Mouse (Mus musculus): ENCODE measurements around the gene Prr13. TPM values are rescaled to one million over a fixed set of nuclear protein-coding genes. Genes with fewer than 3 reads are reported as not detected.

Prr13 gene
- total RNA-seq, 1 experiment: 26.3 TPM

DNA sequence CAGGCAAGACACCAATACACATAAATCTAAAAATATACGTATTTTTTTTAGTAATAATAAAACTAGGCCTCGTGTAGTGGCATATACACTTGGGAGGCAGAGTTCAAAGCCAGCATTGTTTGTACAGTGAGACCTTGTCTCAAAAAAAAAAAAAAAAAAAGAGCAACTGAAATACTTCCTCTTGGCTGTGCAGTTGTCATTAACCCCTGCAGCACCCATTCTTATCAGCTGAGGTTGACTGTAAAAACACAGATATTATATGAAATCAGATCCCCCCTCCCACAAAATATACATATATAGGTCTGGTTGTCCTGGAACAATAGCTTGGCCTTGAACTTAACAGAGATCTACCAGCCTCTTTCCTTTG, 47.6 kb downstream of the Prr13 start:
- peaks cover 0 to 15% of the 10 kb centered on the region in 2 experiments; a peak in 3 of 4 replicates for H3K4me1 ChIP-seq (ENCODE audit: control insufficient read depth in 2 of 2, insufficient read depth in 2 of 2, low read length in 2 of 2, poor library complexity in 1 of 2)
- DNase-seq (ENCODE audit: low read depth, low spot score): no peak
- TF ChIP-seq MAFK (IDR thresholded peaks at IDR 0.05; ENCODE audit: insufficient read depth, low read depth, low read length): no peak
- no peak for TF ChIP-seq HCFC1 (IDR thresholded peaks at IDR 0.05; ENCODE audit: borderline replicate concordance, insufficient read depth, low read length)
- TF ChIP-seq ZNF384 (IDR thresholded peaks at IDR 0.05; ENCODE audit: low read depth, low read length): peak; percentile 70
- no peak for TF ChIP-seq CHD2 (IDR thresholded peaks at IDR 0.05; ENCODE audit: low read depth, low read length)
- no peak for TF ChIP-seq ZC3H11A (IDR thresholded peaks at IDR 0.05; ENCODE audit: borderline replicate concordance, low read depth, low read length)
- H3K27ac ChIP-seq (ENCODE audit: insufficient read depth, low read depth, low read length, poor library complexity, severe bottlenecking): no peak overlapping the region
- H3K9ac ChIP-seq (ENCODE audit: insufficient read depth, low read depth, low read length, poor library complexity, severe bottlenecking): no peak overlapping the region
- peaks cover 32% of the 10 kb centered on the region for H3K36me3 ChIP-seq (ENCODE audit: control insufficient read depth, insufficient read depth, low read length, poor library complexity, severe bottlenecking)
- in situ Hi-C loops (cut with MboI; ENCODE audit: low sequenced_read_pairs in 2 of 2, unreplicated experiment in 2 of 2): no loop called here
- no peaks in the 10 kb centered on the region for H3K9me3 ChIP-seq (ENCODE audit: control insufficient read depth, insufficient read depth, low read depth, low read length)
- no peak overlapping the region for H3K4me3 ChIP-seq (ENCODE audit: insufficient read depth in 1 of 2, low read depth in 1 of 2, low read length in 2 of 2, poor library complexity in 1 of 2, severe bottlenecking in 1 of 2)

DNA sequence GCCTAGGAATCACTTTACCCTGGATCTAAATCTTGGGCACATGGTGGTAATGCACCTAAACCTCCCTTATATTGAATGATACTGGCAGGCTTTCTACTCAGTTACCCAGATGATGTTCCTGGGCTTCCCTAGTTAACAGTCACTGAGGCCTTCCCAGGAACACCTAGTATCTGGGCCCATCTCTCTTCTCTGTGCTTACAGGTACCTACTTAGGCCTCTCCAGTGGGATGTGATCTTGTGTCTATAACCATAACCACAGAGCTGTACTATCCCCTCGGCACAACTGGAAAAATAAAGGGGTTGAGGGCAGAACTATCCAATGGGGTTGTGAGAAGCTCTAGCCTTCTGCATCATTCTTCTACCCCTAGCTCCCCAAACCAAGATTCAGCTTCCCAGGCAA, 48.0 kb downstream of the Prr13 start:
- no peak overlapping the region for H3K27ac ChIP-seq (ENCODE audit: insufficient read depth, low read depth, low read length, poor library complexity, severe bottlenecking)
- peaks cover 28% of the 10 kb centered on the region for H3K36me3 ChIP-seq (ENCODE audit: control insufficient read depth, insufficient read depth, low read length, poor library complexity, severe bottlenecking)
- H3K4me1 ChIP-seq (ENCODE audit: control insufficient read depth in 2 of 2, insufficient read depth in 2 of 2, low read length in 2 of 2, poor library complexity in 1 of 2): peaks cover 0 to 18% of the 10 kb centered on the region in 2 experiments; a peak in 3 of 4 replicates
- TF ChIP-seq ZNF384 (IDR thresholded peaks at IDR 0.05; ENCODE audit: low read depth, low read length): no peak
- TF ChIP-seq ZC3H11A (IDR thresholded peaks at IDR 0.05; ENCODE audit: borderline replicate concordance, low read depth, low read length): no peak
- TF ChIP-seq HCFC1 (IDR thresholded peaks at IDR 0.05; ENCODE audit: borderline replicate concordance, insufficient read depth, low read length): no peak
- no peak for TF ChIP-seq CHD2 (IDR thresholded peaks at IDR 0.05; ENCODE audit: low read depth, low read length)
- TF ChIP-seq MAFK (IDR thresholded peaks at IDR 0.05; ENCODE audit: insufficient read depth, low read depth, low read length): no peak
- H3K9ac ChIP-seq (ENCODE audit: insufficient read depth, low read depth, low read length, poor library complexity, severe bottlenecking): no peak overlapping the region
- no peaks in the 10 kb centered on the region for H3K9me3 ChIP-seq (ENCODE audit: control insufficient read depth, insufficient read depth, low read depth, low read length)
- in situ Hi-C loops (cut with MboI; ENCODE audit: low sequenced_read_pairs in 2 of 2, unreplicated experiment in 2 of 2): no loop called here
- no peak for DNase-seq (ENCODE audit: low read depth, low spot score)
- no peak overlapping the region for H3K4me3 ChIP-seq (ENCODE audit: insufficient read depth in 1 of 2, low read depth in 1 of 2, low read length in 2 of 2, poor library complexity in 1 of 2, severe bottlenecking in 1 of 2)

DNA sequence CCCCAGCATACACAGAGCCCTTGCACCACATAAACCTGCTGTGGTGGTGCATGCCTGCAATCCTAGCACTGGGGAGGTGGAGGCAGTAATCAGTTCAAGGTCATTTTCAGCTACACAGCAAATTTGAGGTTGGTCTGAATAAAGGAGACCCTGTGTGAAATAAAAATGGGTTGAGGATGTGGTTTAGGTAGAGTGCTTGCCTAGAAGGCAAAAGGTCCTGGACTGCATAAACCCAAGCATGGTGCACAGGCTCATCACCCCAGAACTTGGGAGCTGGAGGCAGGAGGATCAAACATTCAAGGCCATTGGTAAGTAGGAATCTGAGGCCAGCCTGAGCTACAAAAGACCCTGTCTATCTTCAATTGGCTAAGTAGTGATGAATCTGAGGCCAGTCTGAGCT, 48.7 kb downstream of the Prr13 start:
- Histone ChIP-seq H3K9ac (ENCODE audit: insufficient read depth, low read depth, low read length, poor library complexity, severe bottlenecking) (no peak overlapping the region), H3K9me3 (ENCODE audit: control insufficient read depth, insufficient read depth, low read depth, low read length) (no peaks in the 10 kb centered on the region), H3K36me3 (ENCODE audit: control insufficient read depth, insufficient read depth, low read length, poor library complexity, severe bottlenecking) (peaks cover 22% of the 10 kb centered on the region), H3K4me3 (ENCODE audit: insufficient read depth in 1 of 2, low read depth in 1 of 2, low read length in 2 of 2, poor library complexity in 1 of 2, severe bottlenecking in 1 of 2) (no peak overlapping the region), H3K27ac (ENCODE audit: insufficient read depth, low read depth, low read length, poor library complexity, severe bottlenecking) (no peak overlapping the region), H3K4me1 (ENCODE audit: control insufficient read depth in 2 of 2, insufficient read depth in 2 of 2, low read length in 2 of 2, poor library complexity in 1 of 2) (peaks cover 0 to 17% of the 10 kb centered on the region in 2 experiments; a peak in 3 of 4 replicates)
- no peak for DNase-seq (ENCODE audit: low read depth, low spot score)
- TF ChIP-seq MAFK (IDR thresholded peaks at IDR 0.05; ENCODE audit: insufficient read depth, low read depth, low read length) (no peak), ZNF384 (IDR thresholded peaks at IDR 0.05; ENCODE audit: low read depth, low read length) (no peak), CHD2 (IDR thresholded peaks at IDR 0.05; ENCODE audit: low read depth, low read length) (no peak), HCFC1 (IDR thresholded peaks at IDR 0.05; ENCODE audit: borderline replicate concordance, insufficient read depth, low read length) (no peak), ZC3H11A (IDR thresholded peaks at IDR 0.05; ENCODE audit: borderline replicate concordance, low read depth, low read length) (no peak)
- in situ Hi-C loops (cut with MboI; ENCODE audit: low sequenced_read_pairs in 2 of 2, unreplicated experiment in 2 of 2): no loop called here

DNA sequence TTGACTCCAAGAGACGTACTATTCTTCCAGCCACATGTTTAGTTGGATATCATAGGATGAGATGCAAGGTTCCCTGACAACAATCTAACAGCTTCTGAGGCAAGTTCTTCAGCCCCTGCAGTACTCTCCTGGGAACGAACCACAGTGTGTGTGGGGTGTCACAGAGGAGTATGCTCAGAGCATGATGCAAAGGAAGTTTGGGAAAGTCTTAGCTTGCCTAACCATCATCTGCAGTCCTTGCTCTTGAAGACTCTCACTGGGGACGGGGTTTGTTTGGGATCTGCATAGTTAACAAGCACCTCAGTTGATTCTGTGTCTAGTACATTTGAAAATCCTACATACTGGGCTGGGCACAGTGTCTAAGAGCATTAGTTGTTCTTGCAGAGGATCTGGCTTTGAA, 49.5 kb downstream of the Prr13 start:
- Histone ChIP-seq H3K9ac (ENCODE audit: insufficient read depth, low read depth, low read length, poor library complexity, severe bottlenecking) (no peak overlapping the region), H3K9me3 (ENCODE audit: control insufficient read depth, insufficient read depth, low read depth, low read length) (no peaks in the 10 kb centered on the region), H3K36me3 (ENCODE audit: control insufficient read depth, insufficient read depth, low read length, poor library complexity, severe bottlenecking) (peaks cover 17% of the 10 kb centered on the region), H3K27ac (ENCODE audit: insufficient read depth, low read depth, low read length, poor library complexity, severe bottlenecking) (no peak overlapping the region), H3K4me1 (ENCODE audit: control insufficient read depth in 2 of 2, insufficient read depth in 2 of 2, low read length in 2 of 2, poor library complexity in 1 of 2) (peaks cover 0 to 17% of the 10 kb centered on the region in 2 experiments; a peak in 3 of 4 replicates), H3K4me3 (ENCODE audit: insufficient read depth in 1 of 2, low read depth in 1 of 2, low read length in 2 of 2, poor library complexity in 1 of 2, severe bottlenecking in 1 of 2) (no peak overlapping the region)
- no peak for DNase-seq (ENCODE audit: low read depth, low spot score)
- TF ChIP-seq HCFC1 (IDR thresholded peaks at IDR 0.05; ENCODE audit: borderline replicate concordance, insufficient read depth, low read length) (no peak), CHD2 (IDR thresholded peaks at IDR 0.05; ENCODE audit: low read depth, low read length) (peak; percentile 18; the same call in 1 of the 2 replicates), ZNF384 (IDR thresholded peaks at IDR 0.05; ENCODE audit: low read depth, low read length) (no peak), MAFK (IDR thresholded peaks at IDR 0.05; ENCODE audit: insufficient read depth, low read depth, low read length) (no peak)
- in situ Hi-C loops (cut with MboI; ENCODE audit: low sequenced_read_pairs in 2 of 2, unreplicated experiment in 2 of 2): no loop called here

DNA sequence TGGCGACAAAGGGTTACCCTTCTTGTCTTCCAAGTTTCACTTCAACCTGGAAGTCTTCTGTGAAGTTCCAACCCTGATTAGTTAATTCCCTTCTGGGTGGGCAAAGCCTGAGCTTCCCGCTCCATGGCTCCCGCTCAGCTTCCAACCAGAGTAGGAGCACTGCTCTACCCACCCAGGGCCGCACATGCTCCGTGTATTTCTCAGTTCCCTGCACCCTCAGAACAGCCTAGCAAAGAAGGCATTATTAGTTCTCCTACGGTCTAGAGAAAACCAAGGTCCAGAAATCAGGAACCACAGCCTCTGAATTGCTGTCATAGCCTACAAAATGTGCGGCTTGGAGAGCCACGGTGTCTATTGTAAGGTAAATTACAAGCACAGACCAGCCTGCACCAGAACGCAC, 51.3 kb downstream of the Prr13 start:
- in situ Hi-C loops (cut with MboI; ENCODE audit: low sequenced_read_pairs in 2 of 2, unreplicated experiment in 2 of 2): no loop called here

More for the DNA sequence above, 51.3 kb downstream of the Prr13 start:
- peak overlapping the region; percentile 52 for H3K27ac ChIP-seq (ENCODE audit: insufficient read depth, low read depth, low read length, poor library complexity, severe bottlenecking)
- peak overlapping the region; percentile 70 to 89 for H3K4me3 ChIP-seq (ENCODE audit: insufficient read depth in 1 of 2, low read depth in 1 of 2, low read length in 2 of 2, poor library complexity in 1 of 2, severe bottlenecking in 1 of 2)
- TF ChIP-seq MAFK (IDR thresholded peaks at IDR 0.05; ENCODE audit: insufficient read depth, low read depth, low read length) (no peak), CHD2 (IDR thresholded peaks at IDR 0.05; ENCODE audit: low read depth, low read length) (no peak), ZNF384 (IDR thresholded peaks at IDR 0.05; ENCODE audit: low read depth, low read length) (no peak), HCFC1 (IDR thresholded peaks at IDR 0.05; ENCODE audit: borderline replicate concordance, insufficient read depth, low read length) (no peak), ZC3H11A (IDR thresholded peaks at IDR 0.05; ENCODE audit: borderline replicate concordance, low read depth, low read length) (no peak)
- H3K4me1 ChIP-seq (ENCODE audit: control insufficient read depth in 2 of 2, insufficient read depth in 2 of 2, low read length in 2 of 2, poor library complexity in 1 of 2): peaks cover 0 to 16% of the 10 kb centered on the region in 2 experiments; a peak in 3 of 4 replicates
- peaks cover 3% of the 10 kb centered on the region for H3K36me3 ChIP-seq (ENCODE audit: control insufficient read depth, insufficient read depth, low read length, poor library complexity, severe bottlenecking)
- H3K9me3 ChIP-seq (ENCODE audit: control insufficient read depth, insufficient read depth, low read depth, low read length): no peaks in the 10 kb centered on the region
- DNase-seq (ENCODE audit: low read depth, low spot score): peak; percentile 40
- peak overlapping the region; percentile 85 for H3K9ac ChIP-seq (ENCODE audit: insufficient read depth, low read depth, low read length, poor library complexity, severe bottlenecking)
